Mouse (Mus musculus): ENCODE measurements around the gene Gm37240. TPM values are rescaled to one million over a fixed set of nuclear protein-coding genes. Genes with fewer than 3 reads are reported as not detected.
A peak's percentile ranks its signal among the peaks of the same experiment; 100 is the strongest.

The Gm37240 gene
- polyA plus RNA-seq, 1 experiment from 2014 or later = 13.4 TPM

- Histone ChIP-seq H3K27me3 (replicated peaks; ENCODE audit: control insufficient read depth, insufficient read depth, low read length) (no peaks in the 10 kb centered on the region), H3K27ac (replicated peaks; ENCODE audit: low read depth, low read length) (no peak overlapping the region), H3K4me1 (ENCODE audit: control insufficient read depth, insufficient read depth, low read length) (no peaks in the 10 kb centered on the region), H3K4me3 (ENCODE audit: low read depth, low read length) (no peak overlapping the region), H3K4me2 (ENCODE audit: low read depth, low read length) (no peak overlapping the region), H3K36me3 (ENCODE audit: control insufficient read depth, insufficient read depth, low read length) (no peaks in the 10 kb centered on the region), H3K9ac (ENCODE audit: low read depth, low read length) (no peak overlapping the region), H3K9me3 (ENCODE audit: control insufficient read depth, low read length) (no peaks in the 10 kb centered on the region)
- 86% methylated on average over 9 of the region's 9 CpGs for WGBS
- ATAC-seq (ENCODE audit: low read depth) (no peak), DNase-seq (ENCODE audit: low spot score) (no peak)
These were observed 592.1 kb downstream of the Gm37240 start for GRCm38 (mm10) chr3:85295229-85295628.

- H3K27me3 ChIP-seq (replicated peaks; ENCODE audit: control insufficient read depth, insufficient read depth, low read length) = no peaks in the 10 kb centered on the region
- H3K4me2 ChIP-seq (ENCODE audit: low read depth, low read length) = no peak overlapping the region
- DNase-seq (ENCODE audit: low spot score) = no peak
- no peaks in the 10 kb centered on the region for H3K36me3 ChIP-seq (ENCODE audit: control insufficient read depth, insufficient read depth, low read length)
- no peaks in the 10 kb centered on the region for H3K4me1 ChIP-seq (ENCODE audit: control insufficient read depth, insufficient read depth, low read length)
- H3K9ac ChIP-seq (ENCODE audit: low read depth, low read length) = no peak overlapping the region
- no peaks in the 10 kb centered on the region for H3K9me3 ChIP-seq (ENCODE audit: control insufficient read depth, low read length)
- no peak overlapping the region for H3K27ac ChIP-seq (replicated peaks; ENCODE audit: low read depth, low read length)
- no peak overlapping the region for H3K4me3 ChIP-seq (ENCODE audit: low read depth, low read length)
- WGBS = 82% methylated on average over 2 of the region's 2 CpGs
- ATAC-seq (ENCODE audit: low read depth) = no peak
These were observed 599.7 kb downstream of the Gm37240 start for GRCm38 (mm10) chr3:85287627-85288026.

- 78% methylated on average over 2 of the region's 2 CpGs for WGBS
- DNase-seq (ENCODE audit: low spot score) (no peak), ATAC-seq (ENCODE audit: low read depth) (no peak)
- no peaks in the 10 kb centered on the region for H3K4me1 ChIP-seq (ENCODE audit: control insufficient read depth, insufficient read depth, low read length)
- H3K9me3 ChIP-seq (ENCODE audit: control insufficient read depth, low read length) = no peaks in the 10 kb centered on the region
- H3K27me3 ChIP-seq (replicated peaks; ENCODE audit: control insufficient read depth, insufficient read depth, low read length) = no peaks in the 10 kb centered on the region
- H3K4me3 ChIP-seq (ENCODE audit: low read depth, low read length) = no peak overlapping the region
- no peak overlapping the region for H3K27ac ChIP-seq (replicated peaks; ENCODE audit: low read depth, low read length)
- H3K9ac ChIP-seq (ENCODE audit: low read depth, low read length) = no peak overlapping the region
- H3K36me3 ChIP-seq (ENCODE audit: control insufficient read depth, insufficient read depth, low read length) = no peaks in the 10 kb centered on the region
- H3K4me2 ChIP-seq (ENCODE audit: low read depth, low read length) = no peak overlapping the region
These were observed 602.8 kb downstream of the Gm37240 start for GRCm38 (mm10) chr3:85284483-85284882.

- DNase-seq (ENCODE audit: low spot score) = no peak
- Histone ChIP-seq H3K9me3 (ENCODE audit: control insufficient read depth, low read length) (no peaks in the 10 kb centered on the region), H3K4me2 (ENCODE audit: low read depth, low read length) (no peak overlapping the region), H3K4me1 (ENCODE audit: control insufficient read depth, insufficient read depth, low read length) (no peaks in the 10 kb centered on the region), H3K9ac (ENCODE audit: low read depth, low read length) (no peak overlapping the region), H3K4me3 (ENCODE audit: low read depth, low read length) (no peak overlapping the region), H3K36me3 (ENCODE audit: control insufficient read depth, insufficient read depth, low read length) (no peaks in the 10 kb centered on the region), H3K27ac (replicated peaks; ENCODE audit: low read depth, low read length) (no peak overlapping the region), H3K27me3 (replicated peaks; ENCODE audit: control insufficient read depth, insufficient read depth, low read length) (no peaks in the 10 kb centered on the region)
- ATAC-seq (ENCODE audit: low read depth) = no peak
- 84% methylated on average over 5 of the region's 5 CpGs for WGBS
These were observed 604.5 kb downstream of the Gm37240 start for GRCm38 (mm10) chr3:85282816-85283215.

GRCm38 (mm10) chr3:85275075-85275474 is 612.2 kb downstream of the Gm37240 start:
- peak; percentile 82 for ATAC-seq (ENCODE audit: low read depth)
- DNase-seq (ENCODE audit: low spot score) = peak; percentile 74
- 0 out of 2 replicates have a peak, but pooled peaks cover 3% of the 10 kb centered on the region for H3K4me1 ChIP-seq (ENCODE audit: control insufficient read depth, insufficient read depth, low read length)
- no peaks in the 10 kb centered on the region for H3K36me3 ChIP-seq (ENCODE audit: control insufficient read depth, insufficient read depth, low read length)
- no peaks in the 10 kb centered on the region for H3K9me3 ChIP-seq (ENCODE audit: control insufficient read depth, low read length)
- H3K4me3 ChIP-seq (ENCODE audit: low read depth, low read length) = no peak overlapping the region
- no peaks in the 10 kb centered on the region for H3K27me3 ChIP-seq (replicated peaks; ENCODE audit: control insufficient read depth, insufficient read depth, low read length)
- 35% methylated on average over 10 of the region's 10 CpGs for WGBS
- no peak overlapping the region for H3K9ac ChIP-seq (ENCODE audit: low read depth, low read length)
- H3K27ac ChIP-seq (replicated peaks; ENCODE audit: low read depth, low read length) = no peak overlapping the region
- H3K4me2 ChIP-seq (ENCODE audit: low read depth, low read length) = no peak overlapping the region

GRCm38 (mm10) chr3:85271491-85271890 is 615.8 kb downstream of the Gm37240 start:
- WGBS = 81% methylated on average over 2 of the region's 2 CpGs
- Histone ChIP-seq H3K4me3 (ENCODE audit: low read depth, low read length) (no peak overlapping the region), H3K27me3 (replicated peaks; ENCODE audit: control insufficient read depth, insufficient read depth, low read length) (no peaks in the 10 kb centered on the region), H3K4me2 (ENCODE audit: low read depth, low read length) (no peak overlapping the region), H3K9ac (ENCODE audit: low read depth, low read length) (no peak overlapping the region), H3K9me3 (ENCODE audit: control insufficient read depth, low read length) (0 out of 2 replicates have a peak, but pooled peaks cover 3% of the 10 kb centered on the region), H3K4me1 (ENCODE audit: control insufficient read depth, insufficient read depth, low read length) (0 out of 2 replicates have a peak, but pooled peaks cover 3% of the 10 kb centered on the region), H3K36me3 (ENCODE audit: control insufficient read depth, insufficient read depth, low read length) (no peaks in the 10 kb centered on the region), H3K27ac (replicated peaks; ENCODE audit: low read depth, low read length) (no peak overlapping the region)
- no peak for ATAC-seq (ENCODE audit: low read depth)
- no peak for DNase-seq (ENCODE audit: low spot score)

GRCm38 (mm10) chr3:85264963-85265362 is 622.4 kb downstream of the Gm37240 start:
- H3K4me3 ChIP-seq (ENCODE audit: low read depth, low read length) = no peak overlapping the region
- H3K27ac ChIP-seq (replicated peaks; ENCODE audit: low read depth, low read length) = no peak overlapping the region
- no peak overlapping the region for H3K9ac ChIP-seq (ENCODE audit: low read depth, low read length)
- H3K4me2 ChIP-seq (ENCODE audit: low read depth, low read length) = no peak overlapping the region
- ATAC-seq (ENCODE audit: low read depth) (no peak), DNase-seq (ENCODE audit: low spot score) (peak; percentile 15)
- no peaks in the 10 kb centered on the region for H3K36me3 ChIP-seq (ENCODE audit: control insufficient read depth, insufficient read depth, low read length)
- 75% methylated on average over 2 of the region's 2 CpGs for WGBS
- H3K4me1 ChIP-seq (ENCODE audit: control insufficient read depth, insufficient read depth, low read length) = no peaks in the 10 kb centered on the region
- H3K9me3 ChIP-seq (ENCODE audit: control insufficient read depth, low read length) = 0 out of 2 replicates have a peak, but pooled peaks cover 3% of the 10 kb centered on the region
- H3K27me3 ChIP-seq (replicated peaks; ENCODE audit: control insufficient read depth, insufficient read depth, low read length) = no peaks in the 10 kb centered on the region

GRCm38 (mm10) chr3:85264546-85264945 is 622.8 kb downstream of the Gm37240 start:
- ATAC-seq (ENCODE audit: low read depth) (no peak), DNase-seq (ENCODE audit: low spot score) (no peak)
- no peaks in the 10 kb centered on the region for H3K4me1 ChIP-seq (ENCODE audit: control insufficient read depth, insufficient read depth, low read length)
- H3K4me2 ChIP-seq (ENCODE audit: low read depth, low read length) = no peak overlapping the region
- H3K9ac ChIP-seq (ENCODE audit: low read depth, low read length) = no peak overlapping the region
- H3K27ac ChIP-seq (replicated peaks; ENCODE audit: low read depth, low read length) = no peak overlapping the region
- WGBS = 70% methylated on average over 6 of the region's 6 CpGs
- no peaks in the 10 kb centered on the region for H3K36me3 ChIP-seq (ENCODE audit: control insufficient read depth, insufficient read depth, low read length)
- H3K4me3 ChIP-seq (ENCODE audit: low read depth, low read length) = no peak overlapping the region
- 0 out of 2 replicates have a peak, but pooled peaks cover 3% of the 10 kb centered on the region for H3K9me3 ChIP-seq (ENCODE audit: control insufficient read depth, low read length)
- H3K27me3 ChIP-seq (replicated peaks; ENCODE audit: control insufficient read depth, insufficient read depth, low read length) = no peaks in the 10 kb centered on the region

- no peaks in the 10 kb centered on the region for H3K9me3 ChIP-seq (ENCODE audit: control insufficient read depth, low read length)
- no peak overlapping the region for H3K4me2 ChIP-seq (ENCODE audit: low read depth, low read length)
- DNase-seq (ENCODE audit: low spot score) = no peak
- H3K36me3 ChIP-seq (ENCODE audit: control insufficient read depth, insufficient read depth, low read length) = no peaks in the 10 kb centered on the region
- no peak overlapping the region for H3K4me3 ChIP-seq (ENCODE audit: low read depth, low read length)
- WGBS = 82% methylated on average over 5 of the region's 5 CpGs
- H3K9ac ChIP-seq (ENCODE audit: low read depth, low read length) = no peak overlapping the region
- H3K27me3 ChIP-seq (replicated peaks; ENCODE audit: control insufficient read depth, insufficient read depth, low read length) = no peaks in the 10 kb centered on the region
- no peak overlapping the region for H3K27ac ChIP-seq (replicated peaks; ENCODE audit: low read depth, low read length)
- ATAC-seq (ENCODE audit: low read depth) = no peak
- no peaks in the 10 kb centered on the region for H3K4me1 ChIP-seq (ENCODE audit: control insufficient read depth, insufficient read depth, low read length)
These were observed 632.8 kb downstream of the Gm37240 start for GRCm38 (mm10) chr3:85254526-85254925.
